Mouse (Mus musculus) T-helper 2 cell (primary cell): ENCODE measurements at regions not wholly inside any gene's neighbourhood (a gene's known extent, or its start where the extent isn't known, plus 50 kb on each side); places are given as distances from the start of the nearest gene placed in this dataset.

ENCODE experiments used
- in situ Hi-C: fragments of 300-600 bp; cut with MboI, MseI; formaldehyde crosslinking; loops from one replicate; pipeline ENCODE4 v1.15.1; 2025; ENCODE audit warnings: high pct_unique_total_duplicates

- in situ Hi-C loops: no loop called here
Observed at GRCm38 (mm10) chr2:180854349-180855004, 66.3 kb downstream of the Ythdf1 start.

DNA sequence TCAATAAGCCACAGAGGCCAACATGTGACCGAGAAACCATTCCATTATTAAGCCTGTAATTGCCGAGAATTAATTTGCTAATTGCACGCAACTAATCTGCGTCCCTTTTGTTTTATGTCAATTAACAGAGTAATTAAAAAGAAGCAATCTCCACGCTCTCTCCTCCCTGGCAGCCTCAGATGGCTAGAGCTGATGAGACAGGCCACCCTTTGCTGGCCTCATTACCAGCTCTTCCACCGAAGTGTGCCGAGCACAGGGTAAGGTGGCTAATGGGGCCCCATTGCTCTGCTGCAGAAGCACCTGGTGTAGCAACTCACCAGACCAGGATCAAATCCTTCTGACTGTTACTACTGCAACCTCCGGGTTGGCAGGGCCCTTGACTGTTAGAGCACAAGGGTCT, 70.8 kb upstream of the Bhlhe23 start:
- in situ Hi-C loops: no loop called here

GRCm38 (mm10) chr2:180845011-180845410, 68.3 kb upstream of the Bhlhe23 start:
- in situ Hi-C loops: no loop called here

GRCm38 (mm10) chr2:180843669-180844068, 67.0 kb upstream of the Bhlhe23 start:
- in situ Hi-C loops: no loop called here

GRCm38 (mm10) chr2:180839126-180839525, 62.4 kb upstream of the Bhlhe23 start:
- in situ Hi-C loops: no loop called here

DNA sequence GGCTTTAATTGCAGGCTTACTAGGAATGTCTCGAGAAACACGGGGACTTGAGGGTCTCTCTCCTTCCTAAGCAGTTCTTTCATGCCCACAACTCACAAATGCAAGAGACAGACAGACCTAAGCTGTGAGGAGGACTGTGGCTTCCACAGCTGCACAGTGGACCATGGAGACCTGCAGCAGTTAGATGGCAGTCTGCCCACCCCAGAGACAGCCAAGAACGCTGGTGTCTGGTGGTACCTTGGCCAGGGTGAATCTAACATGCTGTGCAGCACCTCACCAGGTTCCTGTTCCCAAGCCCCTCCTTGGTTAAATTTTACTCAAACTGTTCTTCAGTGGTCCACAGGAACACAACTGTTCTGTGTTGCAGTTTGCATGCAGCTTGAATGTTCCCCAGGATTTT, 61.3 kb upstream of the Bhlhe23 start:
- in situ Hi-C loops: no loop called here

DNA sequence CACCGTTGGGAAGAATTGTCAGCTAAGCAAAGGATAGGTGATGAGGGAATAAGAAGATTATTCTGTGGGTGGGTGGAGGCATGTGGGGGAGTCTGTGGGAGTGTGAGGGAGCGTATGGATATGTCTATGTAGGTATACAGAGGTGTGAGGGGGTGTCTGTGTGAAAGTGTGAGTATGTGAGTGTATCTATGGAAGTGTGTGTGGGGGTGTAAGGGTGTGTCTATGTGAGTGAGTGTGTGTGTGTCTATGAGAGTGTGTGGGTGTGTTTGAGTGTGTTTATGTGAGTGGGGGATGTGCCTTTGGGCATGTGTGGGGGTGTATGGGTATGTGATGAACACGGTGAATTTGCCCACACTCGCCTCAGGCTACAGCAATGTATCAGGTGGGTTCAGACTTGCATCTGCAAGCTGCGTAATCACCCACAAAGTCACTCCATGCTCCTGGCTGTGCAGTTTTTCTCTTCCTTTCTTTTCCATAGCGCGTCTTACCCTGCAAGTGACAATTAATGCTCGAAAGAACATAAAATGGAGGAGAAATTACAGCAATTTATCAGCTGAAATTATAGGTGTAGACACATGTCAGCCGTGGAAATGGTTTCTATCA, 60.7 kb upstream of the Bhlhe23 start:
- in situ Hi-C loops: no loop called here

DNA sequence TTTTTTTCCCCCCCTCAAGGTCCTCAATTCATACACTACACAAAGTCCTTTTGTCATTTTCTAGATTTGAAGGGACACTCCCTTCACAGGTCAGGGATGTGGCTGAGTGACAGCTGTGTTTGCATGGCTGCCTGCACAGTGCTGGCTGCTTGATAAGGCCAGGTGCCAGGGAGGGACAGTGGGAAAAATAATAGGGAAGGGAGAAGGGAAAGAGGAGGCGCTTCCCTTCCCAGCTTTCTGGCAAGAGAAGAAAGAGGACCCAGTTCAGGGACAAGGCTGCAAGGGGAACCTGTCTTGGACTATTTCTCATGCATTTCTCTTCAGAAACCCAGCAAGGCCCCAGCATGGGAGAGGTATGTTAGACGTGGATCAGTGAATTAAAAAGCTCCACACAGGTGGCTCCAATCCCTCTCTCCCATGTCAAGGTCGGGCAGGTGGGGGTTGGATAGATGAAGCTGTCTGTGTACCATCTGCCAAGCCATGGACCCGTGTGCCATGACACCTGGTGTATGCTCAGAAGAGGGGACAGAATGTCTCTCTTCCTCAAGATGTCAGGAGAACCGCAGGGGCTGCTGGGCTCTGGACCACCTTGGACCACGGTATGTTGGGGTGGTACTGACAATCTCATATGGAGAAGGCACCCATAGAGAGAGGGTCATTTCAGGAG, 59.4 kb upstream of the Bhlhe23 start:
- in situ Hi-C loops: no loop called here

- in situ Hi-C loops: no loop called here
Observed at GRCm38 (mm10) chr2:180832711-180833110, 56.0 kb upstream of the Bhlhe23 start.

- in situ Hi-C loops: no loop called here
Observed at GRCm38 (mm10) chr2:180830607-180831006, 53.9 kb upstream of the Bhlhe23 start.

DNA sequence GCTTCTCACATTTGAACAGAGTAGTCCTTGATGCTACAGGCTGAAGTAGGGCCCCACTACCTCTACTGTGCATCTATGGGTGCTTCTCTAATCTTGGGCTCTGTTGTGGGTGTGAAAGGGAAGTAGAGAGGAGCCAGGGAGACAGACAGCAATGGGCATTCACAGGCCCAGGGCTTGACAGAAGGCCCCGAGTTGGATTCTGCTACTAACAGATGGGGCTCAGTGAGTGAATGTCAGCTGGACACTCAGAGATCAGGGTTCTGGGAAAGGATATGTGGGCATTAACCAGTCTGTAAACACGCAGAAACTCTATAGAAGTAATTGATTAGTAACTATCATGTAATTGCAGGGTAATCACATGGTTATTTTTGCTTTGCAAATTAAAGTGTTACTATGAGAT, 51.4 kb upstream of the Bhlhe23 start:
- in situ Hi-C loops: loop anchor here (5.0 kb wide), 1 partner anchor 49 kb away; no protein-coding TSS in a partner anchor

DNA sequence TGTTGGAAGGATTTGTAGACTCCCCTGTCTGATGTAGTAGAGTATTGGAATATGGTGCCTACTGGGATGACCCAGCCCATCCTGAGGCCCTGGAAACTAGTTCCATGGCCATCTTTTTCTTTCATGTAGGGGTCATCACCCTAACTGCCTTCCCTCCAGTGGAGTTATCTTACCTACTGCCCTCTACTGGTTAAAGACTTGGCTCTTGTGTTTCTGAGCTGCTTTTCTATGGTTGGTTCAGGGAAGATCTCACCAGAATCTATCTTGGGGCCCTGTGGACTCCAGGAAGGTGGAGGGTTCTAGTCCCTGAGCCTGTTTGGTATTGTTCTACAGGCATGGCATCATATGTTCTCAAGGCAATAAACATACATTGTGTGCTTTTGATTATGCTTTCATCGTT, 50.0 kb upstream of the Bhlhe23 start:
- in situ Hi-C loops: loop anchor here (5.0 kb wide), 1 partner anchor 51 kb away; no protein-coding TSS in a partner anchor
